Mouse (Mus musculus): ENCODE results near the gene Erf.

DNA sequence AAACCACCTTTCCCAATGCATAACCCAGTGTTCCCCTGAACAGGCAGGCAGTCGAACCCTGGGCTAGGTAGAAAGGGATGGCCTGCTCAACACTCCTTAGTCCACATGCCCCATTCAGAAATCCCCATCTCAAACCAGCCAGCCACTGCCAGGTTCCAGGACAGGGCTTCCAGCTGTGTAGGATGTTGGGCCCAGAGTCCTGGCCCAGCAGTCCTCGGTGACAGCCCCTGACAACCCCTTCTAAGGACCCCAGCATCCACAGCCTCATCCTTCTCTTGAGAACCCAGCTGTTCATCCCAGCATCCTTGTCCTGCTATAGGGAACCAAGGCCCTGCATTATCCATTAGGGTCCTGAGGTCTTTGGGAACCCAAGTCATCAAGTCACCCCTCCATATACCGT lies 3.1 kb downstream of the Erf start:
- no peak for TF ChIP-seq POLR2A (IDR thresholded peaks at IDR 0.05; ENCODE audit: borderline replicate concordance, extremely low read depth, low read depth, low read length)
- no peak for TF ChIP-seq CTCF (IDR thresholded peaks at IDR 0.05; ENCODE audit: insufficient read depth, low read length)

Measured in lung, adult 2 months (tissue).